Comparison of ENCODE assay signal across 16 mouse cellular contexts in genomic region chr1:66363285-66363684, GRCm38 (mm10).
DNase-seq lines count a peak whose midpoint lies in the region; ATAC-seq lines count a peak whose summit lies in the region.
"Had no signal": no experiment of that assay in that cellular context is flagged by ENCODE, and none has a peak within 500 bp of the region (broad histone marks: within the 10 kb centered on the region; RNA-seq: fewer than 3 reads in every experiment).

No protein-coding gene starts in this region.

- WGBS in limb, embryonic 13.5 days = 62% methylated on average over 9 of the region's 9 CpGs
- WGBS in limb, embryonic 10.5 days = 90% methylated on average over 9 of the region's 9 CpGs
- 36% methylated on average over 9 of the region's 9 CpGs for WGBS in forebrain, embryonic 15.5 days
- WGBS in hindbrain, embryonic 14.5 days = 38% methylated on average over 9 of the region's 9 CpGs
- 40% methylated on average over 9 of the region's 9 CpGs for WGBS in neural tube, embryonic 13.5 days

- DNase-seq in limb, embryonic 10.5 days (ENCODE audit: low spot score) = no peak
- DNase-seq in hindbrain, embryonic 14.5 days (ENCODE audit: low spot score) = peak; percentile 55
- DNase-seq in urinary bladder, postnatal 14 days (ENCODE audit: low spot score) = no peak
- no peak for DNase-seq in natural killer cell, adult 2 months (ENCODE audit: low spot score in 2 of 2)
- DNase-seq: adrenal gland, adult 8-10 months; cerebellum, adult 2 months; kidney, adult 11 months; kidney, postnatal 14 days; liver, embryonic 13.5 days; thymus, postnatal 4 days had no signal

- H3K9ac ChIP-seq in limb, embryonic 13.5 days = no peak overlapping the region
- H3K9ac ChIP-seq in forebrain, embryonic 15.5 days (replicated peaks) = no peak overlapping the region
- no peak overlapping the region for H3K9ac ChIP-seq in hindbrain, embryonic 14.5 days
- H3K9ac ChIP-seq in neural tube, embryonic 13.5 days = 0 out of 2 replicates have a peak overlapping the region, but pooled peaks have one; percentile 12
- H3K9ac ChIP-seq: embryonic facial prominence, embryonic 12.5 days; liver, embryonic 13.5 days had no signal

- peaks cover 9% of the 10 kb centered on the region for H3K4me1 ChIP-seq in limb, embryonic 13.5 days
- H3K4me1 ChIP-seq in limb, embryonic 10.5 days = no peaks in the 10 kb centered on the region
- peaks cover 29% of the 10 kb centered on the region for H3K4me1 ChIP-seq in forebrain, embryonic 15.5 days
- H3K4me1 ChIP-seq in hindbrain, embryonic 14.5 days (replicated peaks; ENCODE audit: control insufficient read depth, insufficient read depth, low read length) = peaks cover 20% of the 10 kb centered on the region; the same call in 1 of the 2 replicates
- H3K4me1 ChIP-seq in neural tube, embryonic 13.5 days (replicated peaks) = peaks cover 33% of the 10 kb centered on the region
- H3K4me1 ChIP-seq: embryonic facial prominence, embryonic 12.5 days; liver, embryonic 13.5 days had no signal

- peak; percentile 11; the same call in 1 of the 2 replicates for ATAC-seq in limb, embryonic 13.5 days (ENCODE audit: low FRiP score, low read depth)
- peak; percentile 64 for ATAC-seq in forebrain, embryonic 15.5 days (replicated peaks)
- ATAC-seq in hindbrain, embryonic 14.5 days (ENCODE audit: low FRiP score) = peak; percentile 69
- ATAC-seq in neural tube, embryonic 13.5 days (ENCODE audit: low read depth) = peak; percentile 75
- ATAC-seq: CD4-positive, CD25-positive, alpha-beta regulatory T cell, adult 4 months had no signal

- H3K36me3 ChIP-seq in limb, embryonic 13.5 days = no peaks in the 10 kb centered on the region
- no peaks in the 10 kb centered on the region for H3K36me3 ChIP-seq in limb, embryonic 10.5 days
- peaks cover 35% of the 10 kb centered on the region for H3K36me3 ChIP-seq in forebrain, embryonic 15.5 days
- H3K36me3 ChIP-seq in hindbrain, embryonic 14.5 days (replicated peaks; ENCODE audit: control insufficient read depth, insufficient read depth) = peaks cover 51% of the 10 kb centered on the region
- peaks cover 44% of the 10 kb centered on the region for H3K36me3 ChIP-seq in neural tube, embryonic 13.5 days
- H3K36me3 ChIP-seq: embryonic facial prominence, embryonic 12.5 days; liver, embryonic 13.5 days had no signal

- H3K27ac ChIP-seq in limb, embryonic 13.5 days = no peak overlapping the region
- H3K27ac ChIP-seq in limb, embryonic 10.5 days = no peak overlapping the region
- H3K27ac ChIP-seq in forebrain, embryonic 15.5 days (replicated peaks) = peak overlapping the region; percentile 56
- peak overlapping the region; percentile 54 for H3K27ac ChIP-seq in hindbrain, embryonic 14.5 days
- peak overlapping the region; percentile 65 for H3K27ac ChIP-seq in neural tube, embryonic 13.5 days (replicated peaks)
- H3K27ac ChIP-seq: embryonic facial prominence, embryonic 12.5 days; liver, embryonic 13.5 days had no signal

- H3K4me2 ChIP-seq in limb, embryonic 13.5 days (replicated peaks) = no peak overlapping the region
- no peak overlapping the region for H3K4me2 ChIP-seq in forebrain, embryonic 15.5 days (replicated peaks)
- no peak overlapping the region for H3K4me2 ChIP-seq in hindbrain, embryonic 14.5 days (replicated peaks)
- H3K4me2 ChIP-seq in neural tube, embryonic 13.5 days = no peak overlapping the region
- H3K4me2 ChIP-seq: embryonic facial prominence, embryonic 12.5 days; liver, embryonic 13.5 days had no signal

- H3K9me3 ChIP-seq in limb, embryonic 13.5 days = no peaks in the 10 kb centered on the region
- H3K9me3 ChIP-seq in limb, embryonic 10.5 days (replicated peaks) = no peaks in the 10 kb centered on the region
- H3K9me3 ChIP-seq in forebrain, embryonic 15.5 days = no peaks in the 10 kb centered on the region
- H3K9me3 ChIP-seq in hindbrain, embryonic 14.5 days (ENCODE audit: control insufficient read depth, low read length) = no peaks in the 10 kb centered on the region
- H3K9me3 ChIP-seq in neural tube, embryonic 13.5 days = no peaks in the 10 kb centered on the region
- H3K9me3 ChIP-seq: embryonic facial prominence, embryonic 12.5 days; liver, embryonic 13.5 days had no signal

- no peaks in the 10 kb centered on the region for H3K27me3 ChIP-seq in limb, embryonic 13.5 days
- no peaks in the 10 kb centered on the region for H3K27me3 ChIP-seq in limb, embryonic 10.5 days (ENCODE audit: low read depth, poor library complexity, severe bottlenecking)
- no peaks in the 10 kb centered on the region for H3K27me3 ChIP-seq in forebrain, embryonic 15.5 days
- H3K27me3 ChIP-seq in hindbrain, embryonic 14.5 days (ENCODE audit: control insufficient read depth, insufficient read depth, low read length) = no peaks in the 10 kb centered on the region
- no peaks in the 10 kb centered on the region for H3K27me3 ChIP-seq in neural tube, embryonic 13.5 days
- H3K27me3 ChIP-seq: embryonic facial prominence, embryonic 12.5 days; liver, embryonic 13.5 days had no signal

- H3K4me3 ChIP-seq in limb, embryonic 13.5 days = no peak overlapping the region
- H3K4me3 ChIP-seq in limb, embryonic 10.5 days = no peak overlapping the region
- H3K4me3 ChIP-seq in forebrain, embryonic 15.5 days = no peak overlapping the region
- no peak overlapping the region for H3K4me3 ChIP-seq in hindbrain, embryonic 14.5 days (replicated peaks; ENCODE audit: low read length)
- H3K4me3 ChIP-seq in neural tube, embryonic 13.5 days = no peak overlapping the region
- H3K4me3 ChIP-seq: embryonic facial prominence, embryonic 12.5 days; liver, embryonic 13.5 days; myocyte had no signal

Comparison
In these comparisons a context has a peak if more than half of its experiments do, and no peak if none do; other contexts are left out.
1. ATAC-seq: peak in every context shown above with its lines; median percentile 75 in neural tube, embryonic 13.5 days; 69 in hindbrain, embryonic 14.5 days; 64 in forebrain, embryonic 15.5 days; 11 in limb, embryonic 13.5 days.
2. H3K27ac ChIP-seq: peak in forebrain, embryonic 15.5 days (single experiment), hindbrain, embryonic 14.5 days (single experiment) and neural tube, embryonic 13.5 days (single experiment); none in limb, embryonic 13.5 days (single experiment) and limb, embryonic 10.5 days (single experiment).